Mouse (Mus musculus): ENCODE measurements around the gene Zfp810. TPM values are rescaled to one million over a fixed set of nuclear protein-coding genes. Genes with fewer than 3 reads are reported as not detected.
"Not testable (repeated sequence)": the region's sequence is repeated elsewhere in the genome, so short reads cannot be mapped to it uniquely, and the experiment has no call there.

The Zfp810 gene
- polyA plus RNA-seq, 1 experiment from 2014 or later = 13.6 TPM

DNA sequence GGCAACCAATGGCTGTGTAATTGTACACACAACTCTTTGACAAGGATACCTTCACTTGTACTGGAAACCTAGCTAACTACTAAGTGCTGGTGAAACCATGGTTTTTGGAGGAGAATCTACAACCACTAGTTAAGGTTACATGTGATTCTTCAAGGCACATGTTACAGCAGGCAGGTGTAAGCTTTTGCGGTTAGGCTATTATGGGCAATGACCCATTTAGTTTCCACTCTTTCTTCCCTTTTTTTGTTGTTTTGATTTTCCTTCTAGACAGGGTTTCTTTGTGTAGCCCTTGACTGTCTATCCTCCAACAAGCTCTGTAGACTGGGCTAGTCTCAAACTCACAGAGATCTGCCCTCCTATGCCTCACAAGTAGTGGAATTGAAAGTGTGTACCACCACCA is 17.1 kb upstream of the Zfp810 start:
- no peak overlapping the region for H3K27ac ChIP-seq (replicated peaks; ENCODE audit: low read depth, low read length)
- H3K4me1 ChIP-seq (ENCODE audit: control insufficient read depth, insufficient read depth, low read length) = 0 out of 2 replicates have a peak, but pooled peaks cover 4% of the 10 kb centered on the region
- H3K36me3 ChIP-seq (ENCODE audit: control insufficient read depth, insufficient read depth, low read length) = no peaks in the 10 kb centered on the region
- no peak for ATAC-seq (ENCODE audit: low read depth)
- no peak for DNase-seq (ENCODE audit: low spot score)
- no peaks in the 10 kb centered on the region for H3K27me3 ChIP-seq (replicated peaks; ENCODE audit: control insufficient read depth, insufficient read depth, low read length)
- H3K4me2 ChIP-seq (ENCODE audit: low read depth, low read length) = no peak overlapping the region
- 95% methylated on average over 1 of the region's 1 CpGs for whole genome bisulfite sequencing
- H3K9ac ChIP-seq (ENCODE audit: low read depth, low read length) = no peak overlapping the region
- no peak overlapping the region for H3K4me3 ChIP-seq (ENCODE audit: low read depth, low read length)
- no peaks in the 10 kb centered on the region for H3K9me3 ChIP-seq (ENCODE audit: control insufficient read depth, low read length)

DNA sequence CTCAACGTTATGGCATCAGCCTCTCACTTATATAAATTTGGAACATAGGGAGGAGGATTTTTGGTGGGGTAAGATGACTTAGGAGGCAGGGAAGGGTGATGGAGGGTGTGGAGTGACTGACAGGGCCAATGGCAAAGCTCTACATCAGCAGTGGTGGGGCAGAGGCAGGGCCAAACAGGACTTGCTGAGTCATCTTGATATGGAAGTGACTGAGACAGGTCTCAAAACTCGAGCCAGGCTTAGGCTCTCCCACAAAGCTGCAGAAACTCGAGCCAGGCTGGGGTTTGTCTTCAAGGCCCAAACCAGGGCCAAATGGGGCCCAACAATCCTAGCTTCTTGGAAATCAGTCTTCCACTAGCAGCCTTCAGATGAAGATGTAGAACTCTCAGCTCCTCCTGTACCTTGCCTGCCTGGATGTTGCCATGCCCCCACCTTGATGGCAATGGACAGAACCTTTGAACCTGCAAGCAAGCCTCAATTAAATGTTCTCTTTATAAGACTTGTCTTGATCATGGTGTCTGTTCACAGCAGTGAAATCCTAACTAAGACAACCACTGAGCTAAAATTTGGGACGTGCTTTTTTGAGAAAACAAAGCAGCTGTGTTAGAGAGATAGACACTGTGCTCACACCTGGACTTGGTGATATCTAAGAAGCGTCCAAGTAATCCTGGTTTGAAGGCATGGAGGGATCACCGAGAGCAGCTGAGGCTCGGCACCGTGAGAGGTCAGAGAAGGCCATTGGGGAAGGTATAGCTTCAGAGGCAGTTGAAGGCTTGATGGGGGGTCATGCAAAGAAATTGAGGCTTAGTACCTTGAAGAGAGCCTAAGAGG is 15.1 kb upstream of the Zfp810 start:
- ATAC-seq (ENCODE audit: low read depth) = no peak
- Histone ChIP-seq H3K27ac (replicated peaks; ENCODE audit: low read depth, low read length) (no peak overlapping the region), H3K36me3 (ENCODE audit: control insufficient read depth, insufficient read depth, low read length) (no peaks in the 10 kb centered on the region), H3K4me2 (ENCODE audit: low read depth, low read length) (no peak overlapping the region), H3K4me1 (ENCODE audit: control insufficient read depth, insufficient read depth, low read length) (0 out of 2 replicates have a peak, but pooled peaks cover 4% of the 10 kb centered on the region), H3K9ac (ENCODE audit: low read depth, low read length) (no peak overlapping the region), H3K4me3 (ENCODE audit: low read depth, low read length) (no peak overlapping the region), H3K9me3 (ENCODE audit: control insufficient read depth, low read length) (no peaks in the 10 kb centered on the region), H3K27me3 (replicated peaks; ENCODE audit: control insufficient read depth, insufficient read depth, low read length) (no peaks in the 10 kb centered on the region)
- no peak for DNase-seq (ENCODE audit: low spot score)
- WGBS = 77% methylated on average over 8 of the region's 8 CpGs

DNA sequence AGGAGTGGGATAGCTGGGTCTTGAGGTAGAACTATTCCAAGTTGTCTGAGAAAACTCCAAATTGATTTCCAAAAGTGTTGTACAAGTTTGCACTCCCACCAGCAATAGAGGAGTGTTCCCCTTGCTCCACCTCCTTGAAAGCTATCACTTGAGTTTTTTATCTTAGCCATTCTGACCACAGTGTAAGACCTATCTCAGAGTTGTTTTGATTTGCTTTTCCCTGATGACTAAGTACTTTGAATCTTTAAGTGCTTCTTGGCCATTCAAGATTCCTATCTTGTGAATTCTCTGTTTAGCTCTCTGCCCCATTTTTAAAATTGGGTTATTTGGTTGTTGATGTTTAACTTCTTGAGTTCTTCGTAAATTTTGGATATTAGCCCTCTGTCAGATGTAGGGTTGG is 11.7 kb upstream of the Zfp810 start:
- no peaks in the 10 kb centered on the region for H3K27me3 ChIP-seq (replicated peaks; ENCODE audit: control insufficient read depth, insufficient read depth, low read length)
- no peak for DNase-seq (ENCODE audit: low spot score)
- no peaks in the 10 kb centered on the region for H3K36me3 ChIP-seq (ENCODE audit: control insufficient read depth, insufficient read depth, low read length)
- no peak overlapping the region for H3K4me2 ChIP-seq (ENCODE audit: low read depth, low read length)
- no peak for ATAC-seq (ENCODE audit: low read depth)
- no peak overlapping the region for H3K4me3 ChIP-seq (ENCODE audit: low read depth, low read length)
- H3K9ac ChIP-seq (ENCODE audit: low read depth, low read length) = no peak overlapping the region
- no peaks in the 10 kb centered on the region for H3K4me1 ChIP-seq (ENCODE audit: control insufficient read depth, insufficient read depth, low read length)
- H3K27ac ChIP-seq (replicated peaks; ENCODE audit: low read depth, low read length) = no peak overlapping the region
- H3K9me3 ChIP-seq (ENCODE audit: control insufficient read depth, low read length) = 0 out of 2 replicates have a peak, but pooled peaks cover 4% of the 10 kb centered on the region
- WGBS = 97% methylated on average over 1 of the region's 1 CpGs

DNA sequence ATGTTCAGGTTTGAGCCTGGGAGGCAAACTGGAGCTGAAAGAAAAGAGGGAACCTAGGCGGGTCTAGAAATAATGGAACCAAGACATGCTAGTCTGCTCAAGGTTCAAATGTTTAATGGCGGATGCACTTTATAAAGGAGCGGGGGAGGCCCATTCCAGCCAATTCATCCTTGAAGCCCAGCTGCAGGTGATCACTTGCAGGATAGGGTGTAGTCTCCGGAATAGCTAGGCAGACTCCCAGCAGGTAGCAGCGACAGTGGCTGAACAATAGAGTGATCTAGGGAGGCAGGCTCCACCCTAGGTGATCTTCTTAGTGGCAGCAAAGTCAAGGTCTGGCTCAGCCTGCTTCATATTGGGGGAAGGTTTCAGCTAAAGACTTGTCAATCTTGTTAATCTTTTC is 8.6 kb upstream of the Zfp810 start:
- not testable (repeated sequence) for H3K4me1 ChIP-seq (ENCODE audit: control insufficient read depth, insufficient read depth, low read length); H3K9ac ChIP-seq (ENCODE audit: low read depth, low read length); H3K36me3 ChIP-seq (ENCODE audit: control insufficient read depth, insufficient read depth, low read length); H3K27ac ChIP-seq (replicated peaks; ENCODE audit: low read depth, low read length); ATAC-seq (ENCODE audit: low read depth); DNase-seq (ENCODE audit: low spot score); H3K4me2 ChIP-seq (ENCODE audit: low read depth, low read length); H3K9me3 ChIP-seq (ENCODE audit: control insufficient read depth, low read length); H3K27me3 ChIP-seq (replicated peaks; ENCODE audit: control insufficient read depth, insufficient read depth, low read length); H3K4me3 ChIP-seq (ENCODE audit: low read depth, low read length)
- WGBS = 66% methylated on average over 5 of the region's 5 CpGs

DNA sequence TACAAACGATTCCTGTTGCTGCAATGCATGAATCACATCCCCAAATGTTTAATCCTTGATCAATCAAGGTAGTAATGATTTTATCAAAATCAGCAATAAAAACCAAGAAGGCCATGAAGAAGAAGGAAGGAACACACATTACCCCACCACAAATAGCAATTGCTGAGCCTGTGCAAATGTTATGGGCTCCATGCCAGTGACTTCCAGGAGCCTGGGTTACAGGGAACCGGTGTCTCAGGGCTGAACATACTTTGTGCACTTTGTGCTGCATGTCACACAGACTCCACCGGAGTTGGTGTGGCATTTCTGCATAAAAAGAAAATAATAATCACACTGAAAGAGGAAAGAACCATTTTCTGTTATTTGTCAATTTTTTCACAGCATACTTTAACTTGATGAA is 6.6 kb upstream of the Zfp810 start:
- Histone ChIP-seq H3K4me3 (ENCODE audit: low read depth, low read length) (no peak overlapping the region), H3K4me1 (ENCODE audit: control insufficient read depth, insufficient read depth, low read length) (no peaks in the 10 kb centered on the region), H3K36me3 (ENCODE audit: control insufficient read depth, insufficient read depth, low read length) (no peaks in the 10 kb centered on the region), H3K9me3 (ENCODE audit: control insufficient read depth, low read length) (0 out of 2 replicates have a peak, but pooled peaks cover 4% of the 10 kb centered on the region), H3K9ac (ENCODE audit: low read depth, low read length) (no peak overlapping the region), H3K27ac (replicated peaks; ENCODE audit: low read depth, low read length) (no peak overlapping the region), H3K27me3 (replicated peaks; ENCODE audit: control insufficient read depth, insufficient read depth, low read length) (no peaks in the 10 kb centered on the region), H3K4me2 (ENCODE audit: low read depth, low read length) (no peak overlapping the region)
- WGBS = 67% methylated on average over 3 of the region's 3 CpGs
- ATAC-seq (ENCODE audit: low read depth) = no peak
- DNase-seq (ENCODE audit: low spot score) = no peak

DNA sequence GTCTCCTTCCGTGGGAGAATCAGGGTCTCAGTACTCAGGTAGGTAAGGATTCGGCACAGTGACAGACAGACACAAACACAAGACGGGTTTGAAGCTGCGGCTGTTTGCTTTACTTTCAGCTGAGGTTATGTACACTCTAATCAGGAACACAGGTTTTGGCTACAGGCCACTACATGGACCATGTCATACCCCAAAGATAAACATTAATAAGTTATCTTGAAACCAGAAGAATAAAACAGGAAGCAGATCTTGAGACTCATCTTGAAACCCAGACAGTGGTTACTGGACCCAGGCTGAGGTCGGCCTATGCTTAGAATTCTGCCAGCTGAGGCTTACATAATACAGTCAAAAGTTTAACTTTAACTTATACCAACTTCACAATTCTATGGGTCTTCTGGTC is 5.8 kb upstream of the Zfp810 start:
- Histone ChIP-seq H3K9me3 (ENCODE audit: control insufficient read depth, low read length) (0 out of 2 replicates have a peak, but pooled peaks cover 4% of the 10 kb centered on the region), H3K27me3 (replicated peaks; ENCODE audit: control insufficient read depth, insufficient read depth, low read length) (no peaks in the 10 kb centered on the region), H3K4me3 (ENCODE audit: low read depth, low read length) (no peak overlapping the region), H3K4me1 (ENCODE audit: control insufficient read depth, insufficient read depth, low read length) (no peaks in the 10 kb centered on the region), H3K4me2 (ENCODE audit: low read depth, low read length) (no peak overlapping the region), H3K36me3 (ENCODE audit: control insufficient read depth, insufficient read depth, low read length) (no peaks in the 10 kb centered on the region), H3K9ac (ENCODE audit: low read depth, low read length) (no peak overlapping the region), H3K27ac (replicated peaks; ENCODE audit: low read depth, low read length) (no peak overlapping the region)
- DNase-seq (ENCODE audit: low spot score) = no peak
- WGBS = 81% methylated on average over 5 of the region's 5 CpGs
- ATAC-seq (ENCODE audit: low read depth) = no peak

DNA sequence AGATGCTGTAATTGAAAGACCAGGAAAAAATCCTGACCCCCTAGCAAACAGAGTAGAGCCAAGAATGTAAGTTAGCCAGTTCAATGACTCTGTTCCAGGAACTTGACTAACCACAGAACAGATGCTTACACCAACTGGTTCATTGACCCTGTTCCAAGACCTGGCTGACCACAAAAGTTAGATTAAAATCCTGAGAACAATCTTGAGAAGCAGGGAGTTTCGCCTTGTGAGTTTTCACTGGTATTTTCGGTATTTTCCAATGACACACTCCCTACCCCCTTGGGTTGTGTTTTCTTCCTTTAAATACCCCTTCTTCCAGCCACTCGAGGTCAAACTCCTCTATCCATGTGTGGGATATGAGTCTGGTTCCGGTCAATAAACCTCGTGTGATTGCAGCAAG is 2.2 kb upstream of the Zfp810 start:
- WGBS = 79% methylated on average over 5 of the region's 5 CpGs
- no peak for ATAC-seq (ENCODE audit: low read depth)
- H3K27ac ChIP-seq (replicated peaks; ENCODE audit: low read depth, low read length) = no peak overlapping the region

DNA sequence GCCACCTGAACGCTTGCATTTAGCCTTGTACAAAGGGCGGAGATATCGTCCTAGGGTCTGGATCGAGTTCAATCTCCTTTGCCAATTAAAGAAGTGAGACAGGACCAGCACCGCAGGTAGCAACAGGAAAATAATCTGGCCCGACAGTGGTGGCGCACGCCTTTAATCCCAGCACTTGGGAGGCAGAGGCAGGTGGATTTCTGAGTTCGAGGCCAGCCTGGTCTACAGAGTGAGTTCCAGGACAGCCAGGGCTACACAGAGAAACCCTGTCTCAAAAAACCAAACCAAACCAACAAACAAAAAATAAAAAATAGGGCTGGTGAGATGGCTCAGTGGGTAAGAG is 443 bp upstream of the Zfp810 start:
- Histone ChIP-seq H3K4me3 (ENCODE audit: low read depth, low read length) (peak overlapping the region; percentile 83), H3K4me2 (ENCODE audit: low read depth, low read length) (peak overlapping the region; percentile 80), H3K9ac (ENCODE audit: low read depth, low read length) (peak overlapping the region; percentile 94), H3K36me3 (ENCODE audit: control insufficient read depth, insufficient read depth, low read length) (peaks cover 25% of the 10 kb centered on the region), H3K9me3 (ENCODE audit: control insufficient read depth, low read length) (peaks cover 13% of the 10 kb centered on the region)
- 14% methylated on average over 9 of the region's 9 CpGs for WGBS
- not testable (repeated sequence) for H3K27me3 ChIP-seq (replicated peaks; ENCODE audit: control insufficient read depth, insufficient read depth, low read length); H3K27ac ChIP-seq (replicated peaks; ENCODE audit: low read depth, low read length); DNase-seq (ENCODE audit: low spot score); H3K4me1 ChIP-seq (ENCODE audit: control insufficient read depth, insufficient read depth, low read length)
- peak; percentile 17; the same call in 1 of the 2 replicates for ATAC-seq (ENCODE audit: low read depth)

More for the DNA sequence above, 2.2 kb upstream of the Zfp810 start:
- H3K4me3 ChIP-seq (ENCODE audit: low read depth, low read length) = no peak overlapping the region
- no peaks in the 10 kb centered on the region for H3K4me1 ChIP-seq (ENCODE audit: control insufficient read depth, insufficient read depth, low read length)
- H3K27me3 ChIP-seq (replicated peaks; ENCODE audit: control insufficient read depth, insufficient read depth, low read length) = no peaks in the 10 kb centered on the region
- H3K36me3 ChIP-seq (ENCODE audit: control insufficient read depth, insufficient read depth, low read length) = peaks cover 7% of the 10 kb centered on the region
- H3K9me3 ChIP-seq (ENCODE audit: control insufficient read depth, low read length) = no peaks in the 10 kb centered on the region
- DNase-seq (ENCODE audit: low spot score) = peak; percentile 19
- no peak overlapping the region for H3K4me2 ChIP-seq (ENCODE audit: low read depth, low read length)
- H3K9ac ChIP-seq (ENCODE audit: low read depth, low read length) = no peak overlapping the region

DNA sequence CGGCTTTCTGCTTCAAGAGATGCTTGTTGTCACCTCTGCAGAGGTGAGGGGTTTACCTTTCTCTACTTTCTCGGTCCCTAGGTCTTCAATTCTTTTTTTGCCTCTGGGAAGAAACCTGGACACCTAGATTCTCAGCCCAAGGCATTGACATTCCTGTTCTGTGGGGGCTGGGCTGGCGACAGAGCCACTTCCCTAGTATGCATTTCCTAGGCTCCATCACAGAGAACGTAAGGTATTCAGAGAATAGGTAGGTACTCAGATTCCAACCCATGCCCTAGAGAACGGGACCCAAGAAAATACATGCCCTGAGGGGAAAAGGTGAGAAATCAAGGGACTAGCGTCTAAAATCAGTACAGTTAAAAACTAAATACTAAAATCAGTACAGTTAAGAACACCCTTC is 722 bp downstream of the Zfp810 start:
- H3K9ac ChIP-seq (ENCODE audit: low read depth, low read length) = peak overlapping the region; percentile 94
- 13% methylated on average over 6 of the region's 6 CpGs for WGBS
- H3K4me2 ChIP-seq (ENCODE audit: low read depth, low read length) = peak overlapping the region; percentile 80
- H3K4me3 ChIP-seq (ENCODE audit: low read depth, low read length) = peak overlapping the region; percentile 83
- peaks cover 13% of the 10 kb centered on the region for H3K9me3 ChIP-seq (ENCODE audit: control insufficient read depth, low read length)
- no peaks in the 10 kb centered on the region for H3K4me1 ChIP-seq (ENCODE audit: control insufficient read depth, insufficient read depth, low read length)
- H3K27ac ChIP-seq (replicated peaks; ENCODE audit: low read depth, low read length) = 0 out of 2 replicates have a peak overlapping the region, but pooled peaks have one; percentile 85
- ATAC-seq (ENCODE audit: low read depth) (no peak), DNase-seq (ENCODE audit: low spot score) (no peak)
- H3K27me3 ChIP-seq (replicated peaks; ENCODE audit: control insufficient read depth, insufficient read depth, low read length) = no peaks in the 10 kb centered on the region
- H3K36me3 ChIP-seq (ENCODE audit: control insufficient read depth, insufficient read depth, low read length) = peaks cover 37% of the 10 kb centered on the region
